Mouse (Mus musculus) right cerebral cortex, adult 2 months (tissue): ENCODE measurements around the gene Cct8.

Source experiments
- DNase-seq, 2 experiments: peaks; one replicate each; pipeline ENCODE4 v3.0.0; 2021 to 2022; ENCODE audit warnings: low spot score in 2 of 2

The Cct8 gene

GRCm38 (mm10) chr16:87445110-87445509 lies 50.6 kb downstream of the Cct8 start:
- no peak for DNase-seq

GRCm38 (mm10) chr16:87444071-87444470 lies 51.6 kb downstream of the Cct8 start:
- no peak for DNase-seq

- DNase-seq: no peak
Observed at GRCm38 (mm10) chr16:87443245-87443644, 52.4 kb downstream of the Cct8 start.

GRCm38 (mm10) chr16:87442291-87442690 lies 53.4 kb downstream of the Cct8 start:
- DNase-seq: no peak

- no peak for DNase-seq
Observed at GRCm38 (mm10) chr16:87441089-87441488, 54.6 kb downstream of the Cct8 start.

GRCm38 (mm10) chr16:87440184-87440686 lies 55.4 kb downstream of the Cct8 start, which contains the start of gene Rwdd2b:
Gene Rwdd2b (minus strand): TSS chr16:87440573.
- peak; percentile 90 to 96 for DNase-seq

- no peak for DNase-seq
Observed at GRCm38 (mm10) chr16:87438697-87439096, 57.0 kb downstream of the Cct8 start.

GRCm38 (mm10) chr16:87437096-87437495 lies 58.6 kb downstream of the Cct8 start:
- no peak for DNase-seq

GRCm38 (mm10) chr16:87435411-87436205 lies 60.1 kb downstream of the Cct8 start:
- DNase-seq: no peak

- no peak for DNase-seq
Observed at GRCm38 (mm10) chr16:87434946-87435345, 60.7 kb downstream of the Cct8 start.

- DNase-seq: no peak
Observed at GRCm38 (mm10) chr16:87434266-87434665, 61.4 kb downstream of the Cct8 start.
